Mouse (Mus musculus): ENCODE results near the gene Ndufb6.

- TF ChIP-seq POLR2A (IDR thresholded peaks at IDR 0.05; ENCODE audit: borderline replicate concordance, extremely low read depth, low read depth, low read length): no peak
- no peak for TF ChIP-seq CTCF (IDR thresholded peaks at IDR 0.05; ENCODE audit: insufficient read depth, low read length)
These were observed 19.9 kb upstream of the Ndufb6 start for GRCm38 (mm10) chr4:40299169-40299568.

Data from lung, adult 2 months (tissue).